Mouse (Mus musculus): ENCODE data around the gene Dolpp1. TPM values are rescaled to one million over a fixed set of nuclear protein-coding genes. Genes with fewer than 3 reads are reported as not detected.
A peak's percentile ranks its signal among the peaks of the same experiment; 100 is the strongest.

Gene Dolpp1
- total and polyA plus RNA-seq, 3 experiments: 17.9 to 22.3 (median 19.2) TPM

- Histone ChIP-seq H3K27ac (ENCODE audit: insufficient read depth, low read depth) (peak overlapping the region; percentile 23; the same call in 1 of the 2 replicates), H3K27me3 (replicated peaks) (no peaks in the 10 kb centered on the region), H3K4me3 (replicated peaks in 1 of 3; ENCODE audit: low read depth in 2 of 3, low read length in 2 of 3, poor library complexity in 1 of 3) (no peak overlapping the region), H3K4me1 (ENCODE audit: control insufficient read depth in 1 of 2, insufficient read depth in 2 of 2) (peaks cover 38 to 72% of the 10 kb centered on the region in 2 experiments), H3K9ac (ENCODE audit: insufficient read depth, low read depth) (no peak overlapping the region), H3K9me3 (replicated peaks; ENCODE audit: low read length) (peaks cover 18% of the 10 kb centered on the region), H3K4me2 (ENCODE audit: insufficient read depth, low read depth, poor library complexity, severe bottlenecking) (no peak overlapping the region), H3K36me3 (replicated peaks in 1 of 2; ENCODE audit: control insufficient read depth in 1 of 2, insufficient read depth in 1 of 2, low read length in 1 of 2) (peaks cover 33 to 78% of the 10 kb centered on the region in 2 experiments), H3K79me2 (replicated peaks; ENCODE audit: control insufficient read depth, extremely low read depth, insufficient read depth, poor library complexity, severe bottlenecking) (no peaks in the 10 kb centered on the region)
- dilution Hi-C loops (cut with MboI; ENCODE audit: extremely low pct_ligation_motif_present, extremely low pct_unique_long_range_greater_than_20kb, low sequenced_read_pairs) (no loop called here), in situ Hi-C loops (cut with MboI; ENCODE audit: low pct_ligation_motif_present, low pct_unique_long_range_greater_than_20kb, low sequenced_read_pairs) (no loop called here)
- TF ChIP-seq RAD21 (IDR thresholded peaks at IDR 0.05; ENCODE audit: low read depth, low read length) (no peak), MYC (IDR thresholded peaks at IDR 0.05; ENCODE audit: low read depth, low read length) (no peak), MAFK (IDR thresholded peaks at IDR 0.05; ENCODE audit: insufficient replicate concordance, low read length) (no peak), PAX5 (IDR thresholded peaks at IDR 0.05; ENCODE audit: low read length) (no peak), USF2 (conservative IDR thresholded peaks at IDR 0.05; ENCODE audit: low read depth, low read length) (no peak), TCF12 (IDR thresholded peaks at IDR 0.05; ENCODE audit: low read depth, low read length) (no peak), JUND (conservative IDR thresholded peaks at IDR 0.05; ENCODE audit: low read depth, low read length) (no peak), MXI1 (IDR thresholded peaks at IDR 0.05; ENCODE audit: low read depth, low read length) (no peak), UBTF (IDR thresholded peaks at IDR 0.05; ENCODE audit: low read depth, low read length) (no peak), ETS1 (conservative IDR thresholded peaks at IDR 0.05; ENCODE audit: low read depth, low read length) (no peak)
- DNase-seq (ENCODE audit: extremely low read depth): no peak
Observed at GRCm38 (mm10) chr2:30445312-30445711, 53.3 kb downstream of the Dolpp1 start.

- H3K9ac ChIP-seq (ENCODE audit: insufficient read depth, low read depth): no peak overlapping the region
- H3K4me3 ChIP-seq (replicated peaks in 1 of 3; ENCODE audit: low read depth in 2 of 3, low read length in 2 of 3, poor library complexity in 1 of 3): no peak overlapping the region
- peaks cover 20% of the 10 kb centered on the region for H3K9me3 ChIP-seq (replicated peaks; ENCODE audit: low read length)
- no peak overlapping the region for H3K4me2 ChIP-seq (ENCODE audit: insufficient read depth, low read depth, poor library complexity, severe bottlenecking)
- TF ChIP-seq RCOR1 (conservative IDR thresholded peaks at IDR 0.05; ENCODE audit: low read depth, low read length) (no peak), PAX5 (IDR thresholded peaks at IDR 0.05; ENCODE audit: low read length) (no peak), UBTF (IDR thresholded peaks at IDR 0.05; ENCODE audit: low read depth, low read length) (no peak), JUN (IDR thresholded peaks at IDR 0.05; ENCODE audit: insufficient read depth, low read depth, low read length) (no peak), CHD2 (IDR thresholded peaks at IDR 0.05; ENCODE audit: low read length) (no peak), MXI1 (IDR thresholded peaks at IDR 0.05; ENCODE audit: low read depth, low read length) (no peak), BHLHE40 (IDR thresholded peaks at IDR 0.05; ENCODE audit: low read depth, low read length) (0 out of 2 replicates have a peak, but pooled peaks have one; percentile 15), TCF12 (IDR thresholded peaks at IDR 0.05; ENCODE audit: low read depth, low read length) (no peak), IRF4 (IDR thresholded peaks at IDR 0.05; ENCODE audit: low read depth, low read length) (0 out of 2 replicates have a peak, but pooled peaks have one; percentile 24), ZC3H11A (IDR thresholded peaks at IDR 0.05; ENCODE audit: low read depth, low read length) (no peak), JUND (conservative IDR thresholded peaks at IDR 0.05; ENCODE audit: low read depth, low read length) (no peak), USF1 (IDR thresholded peaks at IDR 0.05; ENCODE audit: low read depth, low read length) (no peak), EP300 (IDR thresholded peaks at IDR 0.05; ENCODE audit: low read length) (no peak), E2F4 (IDR thresholded peaks at IDR 0.05; ENCODE audit: insufficient replicate concordance, low read depth, low read length) (no peak)
- peak; percentile 71 for DNase-seq (ENCODE audit: extremely low read depth)
- H3K4me1 ChIP-seq (ENCODE audit: control insufficient read depth in 1 of 2, insufficient read depth in 2 of 2): peaks cover 34 to 71% of the 10 kb centered on the region in 2 experiments
- dilution Hi-C loops (cut with MboI; ENCODE audit: extremely low pct_ligation_motif_present, extremely low pct_unique_long_range_greater_than_20kb, low sequenced_read_pairs) (no loop called here), in situ Hi-C loops (cut with MboI; ENCODE audit: low pct_ligation_motif_present, low pct_unique_long_range_greater_than_20kb, low sequenced_read_pairs) (no loop called here)
- no peaks in the 10 kb centered on the region for H3K27me3 ChIP-seq (replicated peaks)
- H3K79me2 ChIP-seq (replicated peaks; ENCODE audit: control insufficient read depth, extremely low read depth, insufficient read depth, poor library complexity, severe bottlenecking): no peaks in the 10 kb centered on the region
- H3K36me3 ChIP-seq (replicated peaks in 1 of 2; ENCODE audit: control insufficient read depth in 1 of 2, insufficient read depth in 1 of 2, low read length in 1 of 2): peaks cover 33 to 88% of the 10 kb centered on the region in 2 experiments
- peak overlapping the region; percentile 30; the same call in 1 of the 2 replicates for H3K27ac ChIP-seq (ENCODE audit: insufficient read depth, low read depth)
Observed at GRCm38 (mm10) chr2:30446891-30447826, 55.1 kb downstream of the Dolpp1 start.
